Mouse (Mus musculus) heart, postnatal 0 days (tissue): ENCODE data around the gene Acoxl. TPM values are rescaled to one million over a fixed set of nuclear protein-coding genes. Genes with fewer than 3 reads are reported as not detected.

Source experiments
- ATAC-seq: fragments of 200-750 bp; cut with Nextera tagmentation; 2 replicates; pipeline ENCODE4 v1.8.0; 2017; ENCODE audit warnings: low read depth, moderate number of reproducible peaks, moderate library complexity; ENCODE audit not compliant: insufficient read depth
- DNase-seq: peaks from one replicate; pipeline ENCODE4 v3.0.0-alpha.2; 2016; ENCODE audit warnings: low spot score
- H3K27ac ChIP-seq: fragments of 300-500 bp; sonication (generic); 2 replicates; pipeline ENCODE4 v1.5.1; 2014; ENCODE audit warnings: low read depth, mild to moderate bottlenecking
- H3K27me3 ChIP-seq: fragments of 300-500 bp; sonication (generic); 2 replicates; pipeline ENCODE4 v1.6.1; 2014; ENCODE audit warnings: low read length, mixed read lengths; ENCODE audit not compliant: control insufficient read depth, insufficient read depth
- H3K36me3 ChIP-seq: fragments of 300-500 bp; sonication (generic); replicated peaks from 2 replicates; pipeline ENCODE4 v1.6.1; 2014; ENCODE audit warnings: low read length, mixed read lengths; ENCODE audit not compliant: control insufficient read depth, insufficient read depth
- H3K4me1 ChIP-seq: fragments of 300-500 bp; sonication (generic); 2 replicates; pipeline ENCODE4 v1.6.1; 2014; ENCODE audit warnings: antibody characterized with exemption; ENCODE audit not compliant: control insufficient read depth, insufficient read depth
- H3K4me2 ChIP-seq: fragments of 300-500 bp; sonication (generic); 2 replicates; pipeline ENCODE4 v1.6.1; 2014; ENCODE audit warnings: low read depth, mild to moderate bottlenecking, low read length, moderate library complexity
- H3K4me3 ChIP-seq: fragments of 300-500 bp; sonication (generic); 2 replicates; pipeline ENCODE4 v1.5.1; 2014; ENCODE audit warnings: low read depth, low read length
- H3K9ac ChIP-seq: fragments of 300-500 bp; sonication (generic); replicated peaks from 2 replicates; pipeline ENCODE4 v1.6.1; 2014; ENCODE audit warnings: low read depth, low read length, mixed read lengths
- H3K9me3 ChIP-seq: fragments of 300-500 bp; sonication (generic); replicated peaks from 2 replicates; pipeline ENCODE4 v1.6.1; 2016; ENCODE audit warnings: low read length; ENCODE audit not compliant: control insufficient read depth
- CTCF ChIP-seq: IDR thresholded peaks from 2 replicates; pipeline ENCODE4 v1.5.1; 2016; ENCODE audit warnings: antibody characterized with exemption, control low read depth, low read depth
- EP300 ChIP-seq: IDR thresholded peaks from 2 replicates; pipeline ENCODE4 v1.6.1; 2016; ENCODE audit warnings: antibody characterized with exemption, low read depth
- WGBS: fragments of 180-500 bp; shearing (Covaris S2); extraction: QIAGEN DNeasy Blood & Tissue Kit; methylation state at CpG from one replicate; pipeline ENCODE4 v1.1.7; 2014; 5-methylcytosine and 5-hydroxymethylcytosine counted together
- polyA plus RNA-seq: library from polyadenylated mRNA; unstranded; fragments of >200 nt; fragmentation: Nextera tagmentation; extraction: Ambion mirVana; gene quantifications from 2 replicates; pipeline ENCODE4 v1.2.1, GENCODE M21; 2015
- total RNA-seq: library from RNA; depleted of rRNA; stranded (reverse); fragments of >200 nt; gene quantifications from 2 replicates; pipeline ENCODE4 v1.2.3, GENCODE M21; 2014; ENCODE audit warnings: low replicate concordance

Acoxl gene
- total and polyA plus RNA-seq, 2 experiments from 2014 or later: 0.37 TPM; not detected in 1

- H3K27me3 ChIP-seq: no peaks in the 10 kb centered on the region
- no peaks in the 10 kb centered on the region for H3K9me3 ChIP-seq
- WGBS: 57% methylated on average over 4 of the region's 4 CpGs
- ATAC-seq: no peak
- no peak for DNase-seq
- no peak overlapping the region for H3K4me2 ChIP-seq
- H3K27ac ChIP-seq: no peak overlapping the region
- H3K9ac ChIP-seq: no peak overlapping the region
- TF ChIP-seq CTCF (no peak), EP300 (no peak)
- no peak overlapping the region for H3K4me3 ChIP-seq
- H3K4me1 ChIP-seq: no peaks in the 10 kb centered on the region
- no peaks in the 10 kb centered on the region for H3K36me3 ChIP-seq
Observed at GRCm38 (mm10) chr2:128054905-128055304, 216.2 kb downstream of the Acoxl start.

- Histone ChIP-seq H3K27me3 (no peaks in the 10 kb centered on the region), H3K36me3 (no peaks in the 10 kb centered on the region), H3K9ac (no peak overlapping the region), H3K4me1 (0 out of 2 replicates have a peak, but pooled peaks cover 3% of the 10 kb centered on the region), H3K9me3 (no peaks in the 10 kb centered on the region), H3K4me2 (no peak overlapping the region), H3K4me3 (no peak overlapping the region), H3K27ac (no peak overlapping the region)
- ATAC-seq (no peak), DNase-seq (no peak)
- WGBS: 92% methylated on average over 5 of the region's 5 CpGs
- TF ChIP-seq CTCF: no peak
- no peak for TF ChIP-seq EP300
Observed at GRCm38 (mm10) chr2:128057872-128058271, 219.2 kb downstream of the Acoxl start.

- 55% methylated on average over 1 of the region's 1 CpGs for WGBS
- H3K36me3 ChIP-seq: no peaks in the 10 kb centered on the region
Observed at GRCm38 (mm10) chr2:128058627-128059026, 220.0 kb downstream of the Acoxl start.

GRCm38 (mm10) chr2:128060213-128060612 lies 221.5 kb downstream of the Acoxl start:
- WGBS: 68% methylated on average over 6 of the region's 6 CpGs
- no peak overlapping the region for H3K4me2 ChIP-seq
- TF ChIP-seq CTCF (no peak), EP300 (no peak)
- no peak overlapping the region for H3K4me3 ChIP-seq
- DNase-seq: no peak
- no peaks in the 10 kb centered on the region for H3K27me3 ChIP-seq
- H3K9ac ChIP-seq: no peak overlapping the region
- no peak overlapping the region for H3K27ac ChIP-seq
- no peak for ATAC-seq
- no peaks in the 10 kb centered on the region for H3K36me3 ChIP-seq
- no peaks in the 10 kb centered on the region for H3K9me3 ChIP-seq
- 0 out of 2 replicates have a peak, but pooled peaks cover 3% of the 10 kb centered on the region for H3K4me1 ChIP-seq

More at GRCm38 (mm10) chr2:128058627-128059026, 220.0 kb downstream of the Acoxl start:
- no peaks in the 10 kb centered on the region for H3K9me3 ChIP-seq
- no peak for DNase-seq
- no peak overlapping the region for H3K27ac ChIP-seq
- H3K9ac ChIP-seq: no peak overlapping the region
- TF ChIP-seq CTCF: no peak
- no peak for TF ChIP-seq EP300
- H3K4me3 ChIP-seq: no peak overlapping the region
- H3K4me1 ChIP-seq: 0 out of 2 replicates have a peak, but pooled peaks cover 3% of the 10 kb centered on the region
- H3K4me2 ChIP-seq: no peak overlapping the region
- ATAC-seq: no peak
- no peaks in the 10 kb centered on the region for H3K27me3 ChIP-seq

- TF ChIP-seq CTCF (no peak), EP300 (no peak)
- Histone ChIP-seq H3K9me3 (no peaks in the 10 kb centered on the region), H3K4me2 (no peak overlapping the region), H3K27me3 (no peaks in the 10 kb centered on the region), H3K9ac (no peak overlapping the region), H3K27ac (no peak overlapping the region), H3K36me3 (no peaks in the 10 kb centered on the region), H3K4me1 (0 out of 2 replicates have a peak, but pooled peaks cover 3% of the 10 kb centered on the region), H3K4me3 (no peak overlapping the region)
- ATAC-seq (no peak), DNase-seq (no peak)
- 59% methylated on average over 6 of the region's 6 CpGs for WGBS
Observed at GRCm38 (mm10) chr2:128060680-128061287, 222.1 kb downstream of the Acoxl start.

- DNase-seq (peak; percentile 32), ATAC-seq (peak; percentile 44; the same call in 1 of the 2 replicates)
- Histone ChIP-seq H3K9ac (no peak overlapping the region), H3K4me2 (no peak overlapping the region), H3K36me3 (no peaks in the 10 kb centered on the region), H3K27me3 (no peaks in the 10 kb centered on the region), H3K4me3 (no peak overlapping the region), H3K9me3 (no peaks in the 10 kb centered on the region), H3K27ac (no peak overlapping the region), H3K4me1 (0 out of 2 replicates have a peak, but pooled peaks cover 3% of the 10 kb centered on the region)
- 34% methylated on average over 7 of the region's 7 CpGs for WGBS
- TF ChIP-seq CTCF: no peak
- TF ChIP-seq EP300: no peak
Observed at GRCm38 (mm10) chr2:128061491-128061890, 222.8 kb downstream of the Acoxl start.
